Comparison of ENCODE assay signal across 12 mouse cellular contexts in genomic region chr11:81328088-81328487, GRCm38 (mm10).
"Had no signal": no experiment of that assay in that cellular context is flagged by ENCODE, and none has a peak within 500 bp of the region (broad histone marks: within the 10 kb centered on the region; RNA-seq: fewer than 3 reads in every experiment).

No protein-coding gene starts in this region.

- H3K27me3 ChIP-seq: liver, embryonic 13.5 days; neural tube, embryonic 12.5 days; neural tube, embryonic 15.5 days had no signal

- H3K4me1 ChIP-seq: liver, embryonic 13.5 days; neural tube, embryonic 12.5 days; neural tube, embryonic 15.5 days had no signal

- DNase-seq: kidney, adult 18-20 months; kidney, adult 9 months; kidney, postnatal 14 days; kidney, postnatal 4 days; liver, embryonic 13.5 days; lung, adult 2 months; midbrain, embryonic 14.5 days; thymus, adult 18-20 months; thymus, postnatal 36 days had no signal

- H3K27ac ChIP-seq: liver, embryonic 13.5 days; neural tube, embryonic 12.5 days; neural tube, embryonic 15.5 days had no signal

- H3K9me3 ChIP-seq: liver, embryonic 13.5 days; neural tube, embryonic 12.5 days; neural tube, embryonic 15.5 days had no signal

- H3K4me3 ChIP-seq: liver, embryonic 13.5 days; neural tube, embryonic 12.5 days; neural tube, embryonic 15.5 days had no signal

- H3K4me2 ChIP-seq: liver, embryonic 13.5 days; midbrain, embryonic 11.5 days; neural tube, embryonic 12.5 days; neural tube, embryonic 15.5 days had no signal

- H3K36me3 ChIP-seq: liver, embryonic 13.5 days; neural tube, embryonic 12.5 days; neural tube, embryonic 15.5 days had no signal
